In genomic region chr10:128746972-128747645, GRCm38 (mm10) we compare ENCODE assay signal across 8 mouse cellular contexts. TPM values are rescaled to one million over a fixed set of nuclear protein-coding genes. Genes with fewer than 3 reads are reported as not detected.
DNase-seq lines count a peak whose midpoint lies in the region; ATAC-seq and TF ChIP-seq lines count a peak whose summit lies in the region.

No protein-coding gene starts in this region.

- H3K36me3 ChIP-seq in lung, embryonic 14.5 days (ENCODE audit: insufficient read depth): 0 out of 2 replicates have a peak, but pooled peaks cover 4% of the 10 kb centered on the region
- no peaks in the 10 kb centered on the region for H3K36me3 ChIP-seq in embryonic facial prominence, embryonic 14.5 days (ENCODE audit: control insufficient read depth, insufficient read depth, low read length)
- no peaks in the 10 kb centered on the region for H3K36me3 ChIP-seq in intestine, embryonic 16.5 days (ENCODE audit: control insufficient read depth, insufficient read depth, low read length)
- H3K36me3 ChIP-seq in neural tube, embryonic 12.5 days: no peaks in the 10 kb centered on the region

- peak overlapping the region; percentile 86 for H3K9ac ChIP-seq in lung, embryonic 14.5 days
- H3K9ac ChIP-seq in embryonic facial prominence, embryonic 14.5 days (ENCODE audit: low read depth, low read length): peak overlapping the region; percentile 88
- H3K9ac ChIP-seq in intestine, embryonic 16.5 days (ENCODE audit: low read depth, low read length): peak overlapping the region; percentile 88
- H3K9ac ChIP-seq in neural tube, embryonic 12.5 days: peak overlapping the region; percentile 77

- no peak for TF ChIP-seq CTCF in lung, embryonic 14.5 days (IDR thresholded peaks at IDR 0.05; ENCODE audit: low read depth)

- H3K4me2 ChIP-seq in lung, embryonic 14.5 days: peak overlapping the region; percentile 91
- peak overlapping the region; percentile 90 for H3K4me2 ChIP-seq in embryonic facial prominence, embryonic 14.5 days (ENCODE audit: low read depth, low read length)
- peak overlapping the region; percentile 82 for H3K4me2 ChIP-seq in intestine, embryonic 16.5 days (ENCODE audit: low read depth, low read length)
- peak overlapping the region; percentile 89 for H3K4me2 ChIP-seq in neural tube, embryonic 12.5 days (replicated peaks)

- no peaks in the 10 kb centered on the region for H3K9me3 ChIP-seq in lung, embryonic 14.5 days (ENCODE audit: low read depth, low read length)
- no peaks in the 10 kb centered on the region for H3K9me3 ChIP-seq in embryonic facial prominence, embryonic 14.5 days (ENCODE audit: control insufficient read depth, low read length)
- no peaks in the 10 kb centered on the region for H3K9me3 ChIP-seq in intestine, embryonic 16.5 days (ENCODE audit: control insufficient read depth, low read length)
- no peaks in the 10 kb centered on the region for H3K9me3 ChIP-seq in neural tube, embryonic 12.5 days

- peaks cover 11% of the 10 kb centered on the region; the same call in 1 of the 2 replicates for H3K4me1 ChIP-seq in lung, embryonic 14.5 days (ENCODE audit: insufficient read depth)
- peaks cover 25% of the 10 kb centered on the region; the same call in 1 of the 2 replicates for H3K4me1 ChIP-seq in embryonic facial prominence, embryonic 14.5 days (ENCODE audit: control insufficient read depth, insufficient read depth, low read length)
- H3K4me1 ChIP-seq in intestine, embryonic 16.5 days (ENCODE audit: control insufficient read depth, insufficient read depth, low read length): peaks cover 23% of the 10 kb centered on the region
- peaks cover 23% of the 10 kb centered on the region for H3K4me1 ChIP-seq in neural tube, embryonic 12.5 days

- no peak for DNase-seq in lung, embryonic 14.5 days
- no peak for DNase-seq in lung, postnatal 4 days
- DNase-seq in embryonic facial prominence, embryonic 14.5 days (ENCODE audit: low spot score): no peak
- DNase-seq in MN1 (ENCODE audit: low spot score): no peak
- DNase-seq in layer of hippocampus, adult 9-11 months: no peak

- peaks cover 5% of the 10 kb centered on the region; the same call in 1 of the 2 replicates for H3K27me3 ChIP-seq in lung, embryonic 14.5 days (ENCODE audit: insufficient read depth, low read length)
- no peaks in the 10 kb centered on the region for H3K27me3 ChIP-seq in embryonic facial prominence, embryonic 14.5 days (replicated peaks; ENCODE audit: control insufficient read depth, insufficient read depth, low read length)
- H3K27me3 ChIP-seq in intestine, embryonic 16.5 days (replicated peaks; ENCODE audit: control insufficient read depth, insufficient read depth, low read length): no peaks in the 10 kb centered on the region
- H3K27me3 ChIP-seq in neural tube, embryonic 12.5 days (replicated peaks): peaks cover 32% of the 10 kb centered on the region

- H3K27ac ChIP-seq in lung, embryonic 14.5 days (ENCODE audit: low read depth): peak overlapping the region; percentile 98
- peak overlapping the region; percentile 96 for H3K27ac ChIP-seq in embryonic facial prominence, embryonic 14.5 days (replicated peaks; ENCODE audit: low read depth, low read length)
- H3K27ac ChIP-seq in intestine, embryonic 16.5 days (ENCODE audit: low read length): peak overlapping the region; percentile 98
- H3K27ac ChIP-seq in neural tube, embryonic 12.5 days: peak overlapping the region; percentile 90; the same call in 1 of the 2 replicates

- peak; percentile 2; the same call in 1 of the 2 replicates for ATAC-seq in lung, embryonic 14.5 days (ENCODE audit: insufficient read depth)
- no peak for ATAC-seq in embryonic facial prominence, embryonic 14.5 days (ENCODE audit: low read depth)
- ATAC-seq in intestine, embryonic 16.5 days: peak; percentile 0; the same call in 1 of the 2 replicates
- ATAC-seq in neural tube, embryonic 12.5 days (ENCODE audit: low FRiP score, low read depth): no peak
- no peak for ATAC-seq in inflammation-experienced regulatory T-cells, adult 6 months

- 29% methylated on average over 9 of the region's 9 CpGs for WGBS in lung, embryonic 14.5 days
- WGBS in embryonic facial prominence, embryonic 14.5 days: 36% methylated on average over 9 of the region's 9 CpGs
- WGBS in intestine, embryonic 16.5 days: 44% methylated on average over 9 of the region's 9 CpGs
- WGBS in neural tube, embryonic 12.5 days: 45% methylated on average over 9 of the region's 9 CpGs

- peak overlapping the region; percentile 72 for H3K4me3 ChIP-seq in lung, embryonic 14.5 days (ENCODE audit: low read depth, low read length)
- peak overlapping the region; percentile 58 for H3K4me3 ChIP-seq in embryonic facial prominence, embryonic 14.5 days (ENCODE audit: low read depth, low read length)
- peak overlapping the region; percentile 68 for H3K4me3 ChIP-seq in intestine, embryonic 16.5 days (ENCODE audit: low read length)
- H3K4me3 ChIP-seq in neural tube, embryonic 12.5 days: peak overlapping the region; percentile 55

RNA-seq across cellular contexts. Expression of gene Pym1, which starts 0.6 kb away (rescaled TPM):
- 37.4 and 39.1 TPM in 2 replicates for polyA plus RNA-seq in lung, embryonic 14.5 days (2014; fragmentation: Nextera tagmentation; extraction: Ambion mirVana)
- polyA plus RNA-seq in embryonic facial prominence, embryonic 14.5 days (2014; fragmentation: Nextera tagmentation; extraction: Ambion mirVana): 27.1 and 34.7 TPM in 2 replicates
- 28.4 and 31.5 TPM in 2 replicates for polyA plus RNA-seq in intestine, embryonic 16.5 days (2015; fragmentation: Nextera tagmentation; extraction: Ambion mirVana)
- 49.1 and 50.5 TPM in 2 replicates for polyA plus RNA-seq in neural tube, embryonic 12.5 days (2016; fragmentation: Nextera tagmentation; extraction: Ambion mirVana)
- 10 to 100 TPM; 64.5 to 69.6 (median 66.4) TPM for polyA plus RNA-seq in inflammation-experienced regulatory T-cells, adult 6 months (2017; shearing (Covaris generic))

RNA-seq across cellular contexts. Expression of gene Dgka, which starts 2.5 kb away (rescaled TPM):
- polyA plus RNA-seq in lung, embryonic 14.5 days (2014; fragmentation: Nextera tagmentation; extraction: Ambion mirVana): 6.9 and 7.0 TPM in 2 replicates
- polyA plus RNA-seq in embryonic facial prominence, embryonic 14.5 days (2014; fragmentation: Nextera tagmentation; extraction: Ambion mirVana): 16.7 and 17.0 TPM in 2 replicates
- polyA plus RNA-seq in intestine, embryonic 16.5 days (2015; fragmentation: Nextera tagmentation; extraction: Ambion mirVana): 7.8 and 7.9 TPM in 2 replicates
- polyA plus RNA-seq in neural tube, embryonic 12.5 days (2016; fragmentation: Nextera tagmentation; extraction: Ambion mirVana): 5.5 and 6.8 TPM in 2 replicates
- 100 to 1,000 TPM; 184 to 337 (median 319) TPM for polyA plus RNA-seq in inflammation-experienced regulatory T-cells, adult 6 months (2017; shearing (Covaris generic))

RNA-seq across cellular contexts. Expression of gene Cdk2, which starts 42.3 kb away (rescaled TPM):
- 105 and 109 TPM in 2 replicates for polyA plus RNA-seq in lung, embryonic 14.5 days (2014; fragmentation: Nextera tagmentation; extraction: Ambion mirVana)
- 99.2 and 105 TPM in 2 replicates for polyA plus RNA-seq in embryonic facial prominence, embryonic 14.5 days (2014; fragmentation: Nextera tagmentation; extraction: Ambion mirVana)
- polyA plus RNA-seq in intestine, embryonic 16.5 days (2015; fragmentation: Nextera tagmentation; extraction: Ambion mirVana): 60.4 and 65.2 TPM in 2 replicates
- polyA plus RNA-seq in neural tube, embryonic 12.5 days (2016; fragmentation: Nextera tagmentation; extraction: Ambion mirVana): 64.0 and 65.8 TPM in 2 replicates
- polyA plus RNA-seq in inflammation-experienced regulatory T-cells, adult 6 months (2017; shearing (Covaris generic)): 10 to 100 TPM; 16.8 to 38.3 (median 19.9) TPM

RNA-seq across cellular contexts. Expression of gene Pmel, which starts 43.1 kb away (rescaled TPM):
- 1.4 TPM in 2 replicates for polyA plus RNA-seq in lung, embryonic 14.5 days (2014; fragmentation: Nextera tagmentation; extraction: Ambion mirVana)
- 14.0 and 14.6 TPM in 2 replicates for polyA plus RNA-seq in embryonic facial prominence, embryonic 14.5 days (2014; fragmentation: Nextera tagmentation; extraction: Ambion mirVana)
- 1.5 and 1.6 TPM in 2 replicates for polyA plus RNA-seq in intestine, embryonic 16.5 days (2015; fragmentation: Nextera tagmentation; extraction: Ambion mirVana)
- polyA plus RNA-seq in neural tube, embryonic 12.5 days (2016; fragmentation: Nextera tagmentation; extraction: Ambion mirVana): 2.4 and 3.7 TPM in 2 replicates
- 1 to 10 TPM; 4.2 to 5.4 (median 4.3) TPM for polyA plus RNA-seq in inflammation-experienced regulatory T-cells, adult 6 months (2017; shearing (Covaris generic))

RNA-seq across cellular contexts. Expression of gene Mmp19, which starts 43.6 kb away (rescaled TPM):
- 1.5 and 2.1 TPM in 2 replicates for polyA plus RNA-seq in lung, embryonic 14.5 days (2014; fragmentation: Nextera tagmentation; extraction: Ambion mirVana)
- polyA plus RNA-seq in embryonic facial prominence, embryonic 14.5 days (2014; fragmentation: Nextera tagmentation; extraction: Ambion mirVana): 1.4 and 1.8 TPM in 2 replicates
- polyA plus RNA-seq in intestine, embryonic 16.5 days (2015; fragmentation: Nextera tagmentation; extraction: Ambion mirVana): 0.66 and 0.81 TPM in 2 replicates
- polyA plus RNA-seq in neural tube, embryonic 12.5 days (2016; fragmentation: Nextera tagmentation; extraction: Ambion mirVana): 0.28 and 0.54 TPM in 2 replicates
- polyA plus RNA-seq in inflammation-experienced regulatory T-cells, adult 6 months (2017; shearing (Covaris generic)): under 1 TPM; 0.21 to 0.68 (median 0.22) TPM

Comparison
In these comparisons a context has a peak if more than half of its experiments do, and no peak if none do; other contexts are left out.
1. ATAC-seq: peak in lung, embryonic 14.5 days (single experiment) and intestine, embryonic 16.5 days (single experiment); none in embryonic facial prominence, embryonic 14.5 days (single experiment), neural tube, embryonic 12.5 days (single experiment) and inflammation-experienced regulatory T-cells, adult 6 months (single experiment).
2. RNA of gene Dgka, which starts 2.5 kb away (polyA plus RNA-seq): 184 to 337 TPM in inflammation-experienced regulatory T-cells, adult 6 months; 16.7 to 17.0 TPM in embryonic facial prominence, embryonic 14.5 days, 7.8 to 7.9 TPM in intestine, embryonic 16.5 days, 6.9 to 7.0 TPM in lung, embryonic 14.5 days and 5.5 to 6.8 TPM in neural tube, embryonic 12.5 days; every median in the first group is over 10 times any median in the second.
3. Peak in every context shown above with its lines, with median percentiles within 50 percentile points of each other: H3K27ac ChIP-seq, H3K4me2 ChIP-seq, H3K4me3 ChIP-seq and H3K9ac ChIP-seq.